ENCODE assay signal across 20 mouse cellular contexts in genomic region chr13:104799566-104800182, GRCm38 (mm10). TPM values are rescaled to one million over a fixed set of nuclear protein-coding genes. Genes with fewer than 3 reads are reported as not detected.
A peak's percentile ranks its signal among the peaks of the same experiment; 100 is the strongest.
DNase-seq lines count a peak whose midpoint lies in the region; ATAC-seq and TF ChIP-seq lines count a peak whose summit lies in the region.
"Had no signal": no experiment of that assay in that cellular context is flagged by ENCODE, and none has a peak within 500 bp of the region (broad histone marks: within the 10 kb centered on the region; RNA-seq: fewer than 3 reads in every experiment).

No protein-coding gene starts in this region.

- no peaks in the 10 kb centered on the region for H3K4me1 ChIP-seq in heart, embryonic 11.5 days (ENCODE audit: control insufficient read depth, insufficient read depth, low read length)
- H3K4me1 ChIP-seq in kidney, embryonic 16.5 days (ENCODE audit: insufficient read depth, low read length) = 0 out of 2 replicates have a peak, but pooled peaks cover 4% of the 10 kb centered on the region
- 0 out of 2 replicates have a peak, but pooled peaks cover 4% of the 10 kb centered on the region for H3K4me1 ChIP-seq in kidney, adult 2 months (ENCODE audit: control insufficient read depth, insufficient read depth, low read length)
- no peaks in the 10 kb centered on the region for H3K4me1 ChIP-seq in intestine, embryonic 14.5 days (replicated peaks; ENCODE audit: control insufficient read depth, insufficient read depth, low read length)
- no peaks in the 10 kb centered on the region for H3K4me1 ChIP-seq in intestine, embryonic 16.5 days (ENCODE audit: control insufficient read depth, insufficient read depth, low read length)
- H3K4me1 ChIP-seq: embryonic facial prominence, embryonic 13.5 days; forebrain, embryonic 13.5 days; heart, embryonic 12.5 days; hindbrain, embryonic 15.5 days had no signal

- no peak overlapping the region for H3K4me2 ChIP-seq in heart, embryonic 11.5 days
- no peak overlapping the region for H3K4me2 ChIP-seq in kidney, embryonic 16.5 days (replicated peaks; ENCODE audit: low read depth, low read length)
- no peak overlapping the region for H3K4me2 ChIP-seq in intestine, embryonic 14.5 days (ENCODE audit: low read length)
- 0 out of 2 replicates have a peak overlapping the region, but pooled peaks have one; percentile 3 for H3K4me2 ChIP-seq in intestine, embryonic 16.5 days (ENCODE audit: low read depth, low read length)
- H3K4me2 ChIP-seq: embryonic facial prominence, embryonic 13.5 days; forebrain, embryonic 13.5 days; heart, embryonic 12.5 days; hindbrain, embryonic 15.5 days had no signal

- no peaks in the 10 kb centered on the region for H3K9me3 ChIP-seq in heart, embryonic 11.5 days (replicated peaks; ENCODE audit: control insufficient read depth, low read length)
- H3K9me3 ChIP-seq in kidney, embryonic 16.5 days (ENCODE audit: low read length) = no peaks in the 10 kb centered on the region
- no peaks in the 10 kb centered on the region for H3K9me3 ChIP-seq in intestine, embryonic 14.5 days (ENCODE audit: control insufficient read depth, low read length)
- H3K9me3 ChIP-seq in intestine, embryonic 16.5 days (ENCODE audit: control insufficient read depth, low read length) = no peaks in the 10 kb centered on the region
- H3K9me3 ChIP-seq: embryonic facial prominence, embryonic 13.5 days; forebrain, embryonic 13.5 days; heart, embryonic 12.5 days; hindbrain, embryonic 15.5 days had no signal

- no peak for ATAC-seq in heart, embryonic 11.5 days (replicated peaks; ENCODE audit: insufficient number of reproducible peaks, low FRiP score, low TSS enrichment)
- peak; percentile 90; the same call in 1 of the 2 replicates for ATAC-seq in kidney, embryonic 16.5 days (ENCODE audit: low FRiP score, low TSS enrichment)
- peak; percentile 70; the same call in 1 of the 2 replicates for ATAC-seq in intestine, embryonic 14.5 days (replicated peaks; ENCODE audit: low FRiP score, low TSS enrichment, low read depth)
- peak; percentile 97 for ATAC-seq in intestine, embryonic 16.5 days
- ATAC-seq: activated CD4-positive, CD25-positive, alpha-beta regulatory T cell, adult 4 months; forebrain, embryonic 13.5 days; forebrain, postnatal 0 days; Patski had no signal

- 80% methylated on average over 7 of the region's 7 CpGs for WGBS in heart, embryonic 11.5 days (ENCODE audit: insufficient replicate concordance)
- 52% methylated on average over 7 of the region's 7 CpGs for WGBS in kidney, embryonic 16.5 days
- 52% methylated on average over 7 of the region's 7 CpGs for WGBS in kidney, adult 2 months
- 77% methylated on average over 7 of the region's 7 CpGs for WGBS in intestine, embryonic 14.5 days
- WGBS in intestine, embryonic 16.5 days = 56% methylated on average over 7 of the region's 7 CpGs

- no peak overlapping the region for H3K27ac ChIP-seq in heart, embryonic 11.5 days (ENCODE audit: low read depth, low read length)
- peak overlapping the region; percentile 46 for H3K27ac ChIP-seq in kidney, embryonic 16.5 days (ENCODE audit: low read length)
- no peak overlapping the region for H3K27ac ChIP-seq in kidney, adult 2 months (ENCODE audit: insufficient read depth, low read depth, low read length)
- no peak overlapping the region for H3K27ac ChIP-seq in intestine, embryonic 14.5 days (ENCODE audit: low read depth)
- peak overlapping the region; percentile 50; the same call in 1 of the 2 replicates for H3K27ac ChIP-seq in intestine, embryonic 16.5 days (ENCODE audit: low read length)
- H3K27ac ChIP-seq: embryonic facial prominence, embryonic 13.5 days; forebrain, embryonic 13.5 days; hindbrain, embryonic 15.5 days had no signal

- no peaks in the 10 kb centered on the region for H3K36me3 ChIP-seq in heart, embryonic 11.5 days (ENCODE audit: control insufficient read depth, insufficient read depth, low read length)
- H3K36me3 ChIP-seq in kidney, embryonic 16.5 days (ENCODE audit: insufficient read depth, low read length) = 0 out of 2 replicates have a peak, but pooled peaks cover 9% of the 10 kb centered on the region
- peaks cover 1% of the 10 kb centered on the region for H3K36me3 ChIP-seq in kidney, adult 2 months (ENCODE audit: control insufficient read depth, insufficient read depth, low read length)
- H3K36me3 ChIP-seq in intestine, embryonic 14.5 days (ENCODE audit: control insufficient read depth, insufficient read depth, low read length) = peaks cover 46% of the 10 kb centered on the region
- H3K36me3 ChIP-seq in intestine, embryonic 16.5 days (ENCODE audit: control insufficient read depth, insufficient read depth, low read length) = no peaks in the 10 kb centered on the region

- DNase-seq in heart, adult 8-10 months (ENCODE audit: low spot score) = peak; percentile 39
- DNase-seq in kidney, adult 2 months = no peak
- no peak for DNase-seq in intestine, embryonic 14.5 days (ENCODE audit: low spot score)
- DNase-seq in thymus, postnatal 14 days = no peak
- DNase-seq: adrenal gland, postnatal 14 days; cerebellum, adult 11-12 months; cerebellum, adult 9-10 months; cerebellum, postnatal 25 days; forebrain, postnatal 0 days; gastrocnemius, postnatal 14 days had no signal

- no peak overlapping the region for H3K9ac ChIP-seq in heart, embryonic 11.5 days (ENCODE audit: low read depth, low read length)
- no peak overlapping the region for H3K9ac ChIP-seq in kidney, embryonic 16.5 days (replicated peaks; ENCODE audit: low read length)
- no peak overlapping the region for H3K9ac ChIP-seq in intestine, embryonic 14.5 days (ENCODE audit: low read length)
- no peak overlapping the region for H3K9ac ChIP-seq in intestine, embryonic 16.5 days (ENCODE audit: low read depth, low read length)
- H3K9ac ChIP-seq: embryonic facial prominence, embryonic 13.5 days; forebrain, embryonic 13.5 days; forebrain, postnatal 0 days; heart, embryonic 12.5 days; hindbrain, embryonic 15.5 days had no signal

- no peak for TF ChIP-seq CTCF in kidney, adult 2 months (conservative IDR thresholded peaks at IDR 0.05; ENCODE audit: insufficient read depth, insufficient read length, low read depth, low read length)

- no peak for TF ChIP-seq POLR2A in kidney, adult 2 months (IDR thresholded peaks at IDR 0.05; ENCODE audit: low read depth, low read length)

- no peaks in the 10 kb centered on the region for H3K27me3 ChIP-seq in heart, embryonic 11.5 days (ENCODE audit: control insufficient read depth, insufficient read depth, low read length)
- H3K27me3 ChIP-seq in kidney, embryonic 16.5 days (ENCODE audit: insufficient read depth, low read length) = no peaks in the 10 kb centered on the region
- H3K27me3 ChIP-seq in kidney, adult 2 months (replicated peaks; ENCODE audit: control insufficient read depth, insufficient read depth, low read length) = no peaks in the 10 kb centered on the region
- no peaks in the 10 kb centered on the region for H3K27me3 ChIP-seq in intestine, embryonic 14.5 days (replicated peaks; ENCODE audit: control insufficient read depth, insufficient read depth, low read length)
- H3K27me3 ChIP-seq in intestine, embryonic 16.5 days (replicated peaks; ENCODE audit: control insufficient read depth, insufficient read depth, low read length) = no peaks in the 10 kb centered on the region
- H3K27me3 ChIP-seq: CH12.LX; embryonic facial prominence, embryonic 13.5 days; forebrain, embryonic 13.5 days; heart, embryonic 12.5 days; hindbrain, embryonic 15.5 days; Patski had no signal

- H3K4me3 ChIP-seq in heart, embryonic 11.5 days (ENCODE audit: low read depth, low read length) = no peak overlapping the region
- H3K4me3 ChIP-seq in kidney, embryonic 16.5 days (ENCODE audit: low read length) = no peak overlapping the region
- no peak overlapping the region for H3K4me3 ChIP-seq in kidney, adult 2 months (ENCODE audit: insufficient read depth, low read depth, low read length)
- H3K4me3 ChIP-seq in intestine, embryonic 14.5 days (ENCODE audit: low read depth, low read length) = no peak overlapping the region
- no peak overlapping the region for H3K4me3 ChIP-seq in intestine, embryonic 16.5 days (ENCODE audit: low read length)
- H3K4me3 ChIP-seq: embryonic facial prominence, embryonic 13.5 days; forebrain, embryonic 13.5 days; heart, embryonic 12.5 days; hindbrain, embryonic 15.5 days had no signal

RNA-seq across cellular contexts. Expression of gene Srek1ip1, which starts 7.4 kb away (rescaled TPM):
- 10 to 100 TPM; 18.3 to 21.4 (median 20.7) TPM for total RNA-seq in heart, adult 8-10 months (2022)
- polyA plus RNA-seq in heart, embryonic 11.5 days (2014; fragmentation: Nextera tagmentation; extraction: Ambion mirVana) = 15.7 TPM in 2 replicates
- 23.7 and 26.5 TPM in 2 replicates for polyA plus RNA-seq in kidney, embryonic 16.5 days (2015; fragmentation: Nextera tagmentation; extraction: Ambion mirVana)
- 11.9 and 14.0 TPM in 2 replicates for polyA plus RNA-seq in kidney, adult 2 months (2012; rRNA removed)
- 23.7 and 23.8 TPM in 2 replicates for polyA plus RNA-seq in intestine, embryonic 14.5 days (2014; fragmentation: Nextera tagmentation; extraction: Ambion mirVana)
- polyA plus RNA-seq in intestine, embryonic 16.5 days (2015; fragmentation: Nextera tagmentation; extraction: Ambion mirVana) = 20.6 and 21.1 TPM in 2 replicates

RNA-seq across cellular contexts. Expression of gene Cwc27, which starts 17.3 kb away (rescaled TPM):
- total RNA-seq in heart, adult 8-10 months (2022) = 10 to 100 TPM; 11.6 to 15.3 (median 14.0) TPM
- 19.2 and 24.1 TPM in 2 replicates for polyA plus RNA-seq in heart, embryonic 11.5 days (2014; fragmentation: Nextera tagmentation; extraction: Ambion mirVana)
- 30.8 and 32.4 TPM in 2 replicates for polyA plus RNA-seq in kidney, embryonic 16.5 days (2015; fragmentation: Nextera tagmentation; extraction: Ambion mirVana)
- 2.5 and 4.3 TPM in 2 replicates for polyA plus RNA-seq in kidney, adult 2 months (2012; rRNA removed)
- 31.1 and 31.2 TPM in 2 replicates for polyA plus RNA-seq in intestine, embryonic 14.5 days (2014; fragmentation: Nextera tagmentation; extraction: Ambion mirVana)
- polyA plus RNA-seq in intestine, embryonic 16.5 days (2015; fragmentation: Nextera tagmentation; extraction: Ambion mirVana) = 23.5 and 26.0 TPM in 2 replicates

Comparison
In these comparisons a context has a peak if more than half of its experiments do, and no peak if none do; other contexts are left out.
1. H3K27ac ChIP-seq: peak in kidney, embryonic 16.5 days (single experiment) and intestine, embryonic 16.5 days (single experiment); none in heart, embryonic 11.5 days (single experiment), kidney, adult 2 months (single experiment) and intestine, embryonic 14.5 days (single experiment).